Mouse (Mus musculus) midbrain, embryonic 15.5 days (tissue): ENCODE measurements around the gene Sh3rf3. TPM values are rescaled to one million over a fixed set of nuclear protein-coding genes. Genes with fewer than 3 reads are reported as not detected.

Experiments used
- ATAC-seq: fragments of 200-750 bp; cut with Nextera tagmentation; replicated peaks from 2 replicates; pipeline ENCODE4 v1.8.0; 2017; ENCODE audit warnings: moderate TSS enrichment
- H3K27ac ChIP-seq: fragments of 300-500 bp; sonication (generic); 2 replicates; pipeline ENCODE4 v1.5.1; 2015; ENCODE audit warnings: mild to moderate bottlenecking, inconsistent platforms
- H3K27me3 ChIP-seq: fragments of 300-500 bp; sonication (generic); replicated peaks from 2 replicates; pipeline ENCODE4 v1.6.1; 2015; ENCODE audit warnings: inconsistent platforms
- H3K36me3 ChIP-seq: fragments of 300-500 bp; sonication (generic); replicated peaks from 2 replicates; pipeline ENCODE4 v1.6.1; 2015; ENCODE audit warnings: inconsistent platforms
- H3K4me1 ChIP-seq: fragments of 300-500 bp; sonication (generic); 2 replicates; pipeline ENCODE4 v1.6.1; 2015; ENCODE audit warnings: inconsistent platforms
- H3K4me2 ChIP-seq: fragments of 300-500 bp; sonication (generic); 2 replicates; pipeline ENCODE4 v1.6.1; 2015; ENCODE audit warnings: inconsistent platforms, mild to moderate bottlenecking, moderate library complexity
- H3K4me3 ChIP-seq: fragments of 300-500 bp; sonication (generic); 2 replicates; pipeline ENCODE4 v1.5.1; 2015; ENCODE audit warnings: mild to moderate bottlenecking, inconsistent platforms
- H3K9ac ChIP-seq: fragments of 300-500 bp; sonication (generic); 2 replicates; pipeline ENCODE4 v1.6.1; 2015; ENCODE audit warnings: mild to moderate bottlenecking, inconsistent platforms
- H3K9me3 ChIP-seq: fragments of 300-500 bp; sonication (generic); 2 replicates; pipeline ENCODE4 v1.6.1; 2016; ENCODE audit warnings: inconsistent platforms
- WGBS: fragments of 180-500 bp; shearing (Covaris S2); methylation state at CpG from one replicate; pipeline ENCODE4 v1.1.7; 2015; ENCODE audit warnings: mixed read lengths; 5-methylcytosine and 5-hydroxymethylcytosine counted together
- polyA plus RNA-seq: library from polyadenylated mRNA; unstranded; fragments of >200 nt; fragmentation: Nextera tagmentation; extraction: Ambion mirVana; gene quantifications from 2 replicates; pipeline ENCODE4 v1.2.1, GENCODE M21; 2015

The Sh3rf3 gene
- polyA plus RNA-seq, 1 experiment from 2014 or later: 3.1 TPM

DNA sequence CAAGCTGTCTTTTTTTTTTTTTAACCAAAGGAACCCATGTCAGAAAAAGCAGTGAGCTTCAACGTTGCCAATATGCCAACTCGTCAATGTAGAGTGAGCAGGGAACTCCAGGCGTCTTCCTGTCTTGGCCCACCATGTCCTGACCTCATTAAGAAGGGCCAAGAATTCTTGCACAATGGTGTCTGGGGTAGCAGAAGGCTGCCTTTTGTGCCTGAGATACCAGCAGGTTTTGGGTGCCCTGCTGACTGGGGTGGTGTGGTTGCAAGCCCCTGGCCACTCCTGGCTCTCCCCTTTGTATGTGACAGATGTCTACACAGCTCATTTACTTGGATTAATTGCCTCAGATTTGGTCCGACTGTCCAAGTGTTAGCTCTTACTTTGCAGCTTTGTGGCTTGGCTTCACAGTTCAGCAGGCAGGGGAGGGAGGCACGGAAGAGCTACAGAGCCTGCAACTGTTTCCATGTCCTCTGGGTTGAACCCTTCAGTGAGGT lies 115.8 kb downstream of the Sh3rf3 start:
- no peaks in the 10 kb centered on the region for H3K27me3 ChIP-seq
- no peak overlapping the region for H3K4me2 ChIP-seq
- no peak overlapping the region for H3K9ac ChIP-seq
- no peak for ATAC-seq
- peaks cover 12% of the 10 kb centered on the region for H3K4me1 ChIP-seq
- WGBS: 46% methylated on average over 5 of the region's 5 CpGs
- no peak overlapping the region for H3K4me3 ChIP-seq
- H3K9me3 ChIP-seq: no peaks in the 10 kb centered on the region
- no peak overlapping the region for H3K27ac ChIP-seq
- H3K36me3 ChIP-seq: no peaks in the 10 kb centered on the region

DNA sequence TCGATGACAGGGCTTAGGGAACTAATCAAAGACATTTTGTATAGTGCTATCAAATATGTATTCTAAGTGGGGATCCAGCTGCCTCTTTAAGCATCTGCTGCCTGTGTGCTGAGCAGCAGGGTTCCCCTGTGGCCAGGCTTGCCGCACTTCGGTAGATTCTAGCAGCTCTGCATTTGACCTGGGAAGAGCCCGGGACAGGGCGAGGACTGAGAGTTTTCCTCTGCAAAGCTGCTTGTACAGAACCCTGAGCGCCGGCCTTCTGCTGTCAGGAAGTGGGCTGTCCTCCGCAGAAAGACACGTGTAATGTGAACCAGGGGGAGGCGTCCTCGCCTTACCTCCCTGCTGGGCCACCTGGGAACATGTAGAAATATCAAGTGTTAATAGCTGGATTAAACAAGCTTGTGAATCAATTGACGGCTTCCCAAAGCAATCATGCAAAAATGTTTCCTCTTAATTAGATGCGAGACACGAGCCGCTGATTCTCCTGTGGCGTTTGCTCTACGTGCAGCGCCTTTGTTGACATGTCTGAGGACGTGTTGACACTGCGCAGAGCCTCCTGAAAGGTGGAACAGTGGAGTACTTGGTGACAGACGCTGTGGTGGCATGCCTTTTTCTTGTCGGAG lies 119.1 kb downstream of the Sh3rf3 start:
- 17% methylated on average over 22 of the region's 22 CpGs for WGBS
- H3K9me3 ChIP-seq: no peaks in the 10 kb centered on the region
- peak overlapping the region; percentile 31; the same call in 1 of the 2 replicates for H3K27ac ChIP-seq
- no peaks in the 10 kb centered on the region for H3K36me3 ChIP-seq
- no peaks in the 10 kb centered on the region for H3K27me3 ChIP-seq
- H3K9ac ChIP-seq: 0 out of 2 replicates have a peak overlapping the region, but pooled peaks have one; percentile 4
- peak; percentile 79 for ATAC-seq
- peak overlapping the region; percentile 18 for H3K4me3 ChIP-seq
- peak overlapping the region; percentile 44 for H3K4me2 ChIP-seq
- peaks cover 12% of the 10 kb centered on the region for H3K4me1 ChIP-seq

DNA sequence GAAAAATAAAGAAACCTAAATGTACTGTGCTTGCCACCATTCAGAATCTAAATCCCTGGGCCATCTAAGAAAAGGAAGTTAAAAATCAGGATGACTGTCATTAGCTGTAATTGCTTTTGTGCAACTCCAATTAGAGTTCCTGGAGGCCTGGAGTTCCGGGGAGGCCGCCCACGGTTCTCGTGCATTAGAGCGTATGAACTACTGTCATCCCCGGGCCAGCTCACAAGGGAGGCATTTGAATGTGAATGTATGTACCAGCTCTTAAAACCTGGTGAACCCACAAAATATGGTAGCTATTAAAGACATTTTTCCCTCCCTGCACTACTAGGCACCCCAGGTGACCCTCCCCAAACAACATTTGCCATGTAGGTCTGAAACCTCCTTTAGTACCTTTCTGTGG lies 122.4 kb downstream of the Sh3rf3 start:
- Histone ChIP-seq H3K36me3 (no peaks in the 10 kb centered on the region), H3K27ac (no peak overlapping the region), H3K9me3 (no peaks in the 10 kb centered on the region), H3K9ac (no peak overlapping the region), H3K4me1 (peaks cover 12% of the 10 kb centered on the region), H3K4me2 (no peak overlapping the region), H3K4me3 (no peak overlapping the region), H3K27me3 (no peaks in the 10 kb centered on the region)
- 64% methylated on average over 6 of the region's 6 CpGs for WGBS
- no peak for ATAC-seq

DNA sequence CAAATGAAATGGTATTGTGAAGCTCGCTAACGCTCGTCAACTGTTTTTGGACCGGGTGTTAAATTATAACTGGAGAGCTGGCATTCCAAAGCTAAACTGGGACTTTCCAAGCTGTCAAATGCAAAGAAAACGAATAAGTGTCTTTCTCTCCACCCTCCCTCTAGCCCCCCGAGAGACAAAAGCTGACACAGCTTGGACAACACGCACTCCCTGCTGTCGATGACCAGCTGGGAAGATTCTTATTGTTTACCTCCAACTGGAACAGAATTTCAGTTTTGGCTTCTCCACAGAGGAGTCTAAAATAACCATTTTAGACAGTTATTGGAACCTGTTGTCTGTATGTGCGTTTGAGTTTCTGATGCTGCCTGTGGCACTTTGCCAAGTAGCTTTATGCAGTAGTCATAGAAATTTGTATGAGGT lies 123.3 kb downstream of the Sh3rf3 start:
- no peak for ATAC-seq
- WGBS: 60% methylated on average over 9 of the region's 9 CpGs
- Histone ChIP-seq H3K9ac (no peak overlapping the region), H3K4me2 (no peak overlapping the region), H3K36me3 (no peaks in the 10 kb centered on the region), H3K27ac (no peak overlapping the region), H3K4me3 (no peak overlapping the region), H3K4me1 (peaks cover 12% of the 10 kb centered on the region), H3K27me3 (no peaks in the 10 kb centered on the region), H3K9me3 (no peaks in the 10 kb centered on the region)

DNA sequence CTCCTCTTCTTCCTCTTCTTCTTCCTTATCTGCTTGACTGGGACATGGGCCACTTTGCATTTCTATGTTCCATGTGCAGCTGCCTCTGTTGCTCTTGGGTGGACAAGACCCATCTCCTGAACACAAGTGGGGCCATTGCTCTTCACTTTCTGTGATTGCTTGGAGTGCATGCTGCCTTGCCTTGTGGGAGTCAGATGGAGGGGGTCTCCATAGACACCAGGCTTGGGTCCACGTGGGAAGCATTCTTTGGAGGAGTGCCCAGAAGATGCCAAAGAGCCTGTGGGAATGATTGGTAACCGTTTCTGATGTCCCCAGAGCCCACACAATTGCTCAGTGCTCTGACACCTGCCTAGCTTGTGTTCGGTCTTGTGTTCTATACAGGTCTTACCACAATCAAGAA lies 124.4 kb downstream of the Sh3rf3 start:
- no peaks in the 10 kb centered on the region for H3K27me3 ChIP-seq
- 69% methylated on average over 3 of the region's 3 CpGs for WGBS
- H3K9me3 ChIP-seq: no peaks in the 10 kb centered on the region
- no peak overlapping the region for H3K4me3 ChIP-seq
- H3K36me3 ChIP-seq: no peaks in the 10 kb centered on the region
- H3K27ac ChIP-seq: no peak overlapping the region
- no peak overlapping the region for H3K4me2 ChIP-seq
- no peak for ATAC-seq
- H3K9ac ChIP-seq: no peak overlapping the region
- H3K4me1 ChIP-seq: peaks cover 3% of the 10 kb centered on the region

DNA sequence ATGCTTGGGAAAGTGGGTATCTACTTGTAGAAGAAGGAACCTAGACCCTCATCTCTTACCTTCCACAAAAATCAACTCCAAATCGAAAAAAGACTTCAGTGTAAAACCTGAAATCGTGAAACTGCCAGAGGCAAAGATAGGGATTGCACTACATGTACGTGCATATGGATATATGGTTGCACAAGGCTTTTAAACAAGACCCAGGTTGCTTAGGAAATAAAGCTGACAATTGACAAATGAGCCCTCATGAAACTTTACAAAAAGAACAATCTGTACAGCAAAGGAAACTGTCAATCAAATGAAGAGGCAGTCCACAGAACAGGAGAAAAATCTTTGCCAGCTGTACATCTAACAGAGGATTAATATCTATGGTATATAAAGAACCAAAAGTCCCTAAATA lies 129.7 kb downstream of the Sh3rf3 start:
- ATAC-seq: no peak
- WGBS: 84% methylated on average over 3 of the region's 3 CpGs
- H3K4me1 ChIP-seq: no peaks in the 10 kb centered on the region
- no peaks in the 10 kb centered on the region for H3K27me3 ChIP-seq
- no peaks in the 10 kb centered on the region for H3K9me3 ChIP-seq
- no peak overlapping the region for H3K4me3 ChIP-seq
- no peak overlapping the region for H3K4me2 ChIP-seq
- H3K36me3 ChIP-seq: no peaks in the 10 kb centered on the region
- H3K9ac ChIP-seq: no peak overlapping the region
- H3K27ac ChIP-seq: no peak overlapping the region

DNA sequence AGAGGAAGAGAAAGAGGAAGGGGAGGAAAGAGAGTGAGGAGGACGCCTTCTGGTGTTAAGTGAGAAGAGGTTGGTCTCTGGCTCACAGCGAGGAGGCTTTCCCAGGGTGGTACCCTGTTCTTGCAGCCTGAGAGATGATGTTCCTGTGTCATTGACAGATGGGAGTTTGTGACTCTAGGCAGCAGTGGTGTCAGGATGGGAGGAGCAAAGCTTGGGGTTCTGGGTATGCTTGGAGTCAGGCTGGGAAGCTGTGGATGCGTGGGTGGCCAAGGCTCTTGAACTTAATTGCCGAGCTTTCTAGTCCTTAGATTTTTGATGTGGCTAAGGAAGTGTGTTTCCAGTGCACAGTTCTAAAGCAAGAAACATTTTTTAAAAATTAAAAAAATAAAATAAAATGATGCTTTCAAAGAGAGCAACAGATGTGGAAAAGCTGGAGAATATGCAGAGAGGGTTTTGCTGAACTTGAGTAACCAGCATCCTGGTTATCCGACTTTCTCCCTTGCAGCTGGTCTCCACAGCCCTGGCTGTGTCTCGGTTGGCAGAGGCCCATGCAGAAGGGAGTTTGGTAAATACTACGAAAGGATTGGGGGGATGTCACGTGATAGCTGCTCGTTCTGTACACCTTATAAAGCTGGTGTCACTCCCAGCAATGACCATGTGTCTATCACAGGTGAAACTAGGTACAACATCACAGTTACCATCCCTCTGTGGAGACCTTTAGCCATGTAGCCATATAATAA lies 130.7 kb downstream of the Sh3rf3 start:
- Histone ChIP-seq H3K4me3 (no peak overlapping the region), H3K27ac (no peak overlapping the region), H3K9ac (no peak overlapping the region), H3K27me3 (no peaks in the 10 kb centered on the region), H3K4me2 (no peak overlapping the region), H3K9me3 (no peaks in the 10 kb centered on the region), H3K4me1 (no peaks in the 10 kb centered on the region; the same call in 1 of the 2 replicates), H3K36me3 (no peaks in the 10 kb centered on the region)
- no peak for ATAC-seq
- 88% methylated on average over 9 of the region's 9 CpGs for WGBS

DNA sequence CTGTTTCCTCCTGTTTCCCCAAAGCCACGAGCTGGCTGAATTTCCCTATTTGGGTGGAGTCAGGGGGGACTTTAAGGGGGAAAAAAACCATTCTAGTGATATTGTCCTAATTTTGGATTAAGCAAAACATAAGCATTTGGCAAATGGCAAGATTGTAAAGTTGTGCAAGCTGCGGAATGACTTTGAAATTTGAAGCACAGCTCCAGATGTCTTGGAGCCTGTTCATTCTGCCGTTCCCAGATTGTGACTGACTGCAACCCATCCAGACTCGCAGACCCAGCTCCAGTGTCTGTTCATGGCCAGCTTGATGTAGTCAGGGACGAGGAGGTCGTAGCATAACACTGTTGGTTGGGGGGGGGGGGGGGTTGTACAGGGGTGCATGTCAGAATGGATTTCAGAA lies 131.8 kb downstream of the Sh3rf3 start:
- no peaks in the 10 kb centered on the region for H3K27me3 ChIP-seq
- no peak for ATAC-seq
- H3K9me3 ChIP-seq: no peaks in the 10 kb centered on the region
- no peak overlapping the region for H3K27ac ChIP-seq
- H3K9ac ChIP-seq: no peak overlapping the region
- H3K4me2 ChIP-seq: no peak overlapping the region
- no peaks in the 10 kb centered on the region for H3K36me3 ChIP-seq
- H3K4me1 ChIP-seq: peaks cover 10% of the 10 kb centered on the region
- WGBS: 83% methylated on average over 6 of the region's 6 CpGs
- no peak overlapping the region for H3K4me3 ChIP-seq

DNA sequence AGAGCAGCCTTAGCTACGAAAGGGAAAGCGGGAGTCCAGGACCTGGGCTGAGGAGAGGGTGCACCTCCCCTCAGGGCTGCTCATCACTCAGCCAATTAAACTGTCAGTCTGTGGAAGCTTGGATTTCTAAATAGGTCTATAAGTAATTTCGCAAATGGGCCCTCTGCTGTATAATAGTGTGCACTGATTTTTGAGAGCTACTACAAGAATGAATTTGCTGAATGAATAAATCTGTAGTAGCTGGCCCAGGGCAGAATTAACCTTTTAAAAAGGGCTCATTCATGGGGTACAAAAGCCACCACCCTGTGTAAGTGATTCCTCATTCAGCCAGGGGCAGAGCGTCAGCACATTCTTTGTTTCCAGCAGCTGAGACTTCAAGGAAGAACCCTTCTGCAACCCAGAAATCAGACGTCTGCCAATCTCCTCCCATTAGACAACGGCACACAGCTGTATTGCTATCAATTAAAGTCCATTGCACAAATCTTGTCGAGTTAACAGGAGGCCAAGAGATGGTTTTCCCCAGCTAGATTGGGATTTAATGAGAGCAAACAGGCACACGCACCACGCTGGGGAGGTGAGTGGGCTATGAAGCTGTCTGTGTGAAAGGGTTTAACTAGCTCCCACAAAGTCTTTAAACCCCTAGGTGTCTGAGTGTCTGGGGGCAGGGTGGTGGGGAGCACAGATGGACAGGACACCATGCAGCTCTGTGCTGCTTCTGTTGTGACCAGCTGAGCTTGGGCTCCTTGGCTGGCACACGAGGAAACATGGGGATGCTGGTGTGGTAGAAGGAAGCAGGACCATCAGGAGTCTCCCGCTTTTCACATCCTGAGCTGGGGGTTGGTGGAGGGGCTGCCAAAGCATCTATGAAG lies 136.8 kb downstream of the Sh3rf3 start:
- Histone ChIP-seq H3K4me2 (no peak overlapping the region), H3K4me3 (no peak overlapping the region), H3K9ac (no peak overlapping the region), H3K9me3 (no peaks in the 10 kb centered on the region), H3K27me3 (no peaks in the 10 kb centered on the region), H3K4me1 (peaks cover 19% of the 10 kb centered on the region), H3K36me3 (no peaks in the 10 kb centered on the region), H3K27ac (peak overlapping the region; percentile 59)
- WGBS: 17% methylated on average over 11 of the region's 11 CpGs
- ATAC-seq: peak; percentile 87

DNA sequence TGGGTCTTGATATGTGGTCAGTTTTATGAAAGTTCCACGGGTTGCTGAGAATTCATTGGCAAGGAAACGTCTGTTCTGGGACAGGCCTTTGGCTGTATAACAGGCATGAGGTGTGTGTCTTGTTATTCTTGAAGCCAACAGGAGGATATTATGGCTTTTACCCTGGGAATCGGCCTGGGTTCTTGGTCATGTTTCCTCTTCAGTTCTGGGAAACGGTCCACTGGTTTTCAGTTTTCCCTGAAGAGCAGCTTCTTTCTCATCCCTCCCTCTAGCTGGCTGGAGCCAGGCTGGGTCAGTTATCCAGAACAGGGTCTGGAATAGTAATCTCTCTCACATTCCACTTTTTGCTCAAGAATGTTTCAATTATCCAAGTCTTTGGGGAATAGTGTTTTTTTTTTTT lies 147.0 kb downstream of the Sh3rf3 start:
- Histone ChIP-seq H3K9me3 (no peaks in the 10 kb centered on the region), H3K9ac (no peak overlapping the region), H3K36me3 (no peaks in the 10 kb centered on the region), H3K27me3 (no peaks in the 10 kb centered on the region), H3K4me3 (no peak overlapping the region), H3K4me2 (no peak overlapping the region), H3K27ac (no peak overlapping the region), H3K4me1 (no peaks in the 10 kb centered on the region)
- WGBS: 86% methylated on average over 4 of the region's 4 CpGs
- no peak for ATAC-seq

DNA sequence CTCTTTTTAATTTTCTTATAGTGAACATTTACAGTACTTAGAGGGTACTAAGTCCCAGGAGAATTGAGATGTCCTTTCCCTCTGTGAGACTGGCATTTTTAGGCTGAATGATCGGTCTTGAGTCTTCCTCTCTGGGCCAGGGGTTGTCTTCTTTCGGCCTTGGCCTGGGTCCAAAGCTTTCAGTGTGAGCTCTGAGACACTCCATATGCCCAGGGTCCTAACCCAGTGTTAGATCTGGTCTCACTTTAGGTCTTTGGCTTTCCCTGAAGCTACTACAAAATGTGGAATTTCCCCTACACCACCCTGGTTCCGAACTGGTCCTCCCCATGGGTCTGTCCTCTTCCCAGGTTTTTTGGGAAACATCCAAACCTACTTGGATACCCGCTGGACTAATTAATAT lies 155.1 kb downstream of the Sh3rf3 start:
- 75% methylated on average over 4 of the region's 4 CpGs for WGBS
- Histone ChIP-seq H3K36me3 (no peaks in the 10 kb centered on the region), H3K27me3 (no peaks in the 10 kb centered on the region), H3K4me1 (no peaks in the 10 kb centered on the region), H3K9ac (no peak overlapping the region), H3K4me2 (no peak overlapping the region), H3K9me3 (no peaks in the 10 kb centered on the region), H3K27ac (no peak overlapping the region), H3K4me3 (no peak overlapping the region)
- no peak for ATAC-seq

DNA sequence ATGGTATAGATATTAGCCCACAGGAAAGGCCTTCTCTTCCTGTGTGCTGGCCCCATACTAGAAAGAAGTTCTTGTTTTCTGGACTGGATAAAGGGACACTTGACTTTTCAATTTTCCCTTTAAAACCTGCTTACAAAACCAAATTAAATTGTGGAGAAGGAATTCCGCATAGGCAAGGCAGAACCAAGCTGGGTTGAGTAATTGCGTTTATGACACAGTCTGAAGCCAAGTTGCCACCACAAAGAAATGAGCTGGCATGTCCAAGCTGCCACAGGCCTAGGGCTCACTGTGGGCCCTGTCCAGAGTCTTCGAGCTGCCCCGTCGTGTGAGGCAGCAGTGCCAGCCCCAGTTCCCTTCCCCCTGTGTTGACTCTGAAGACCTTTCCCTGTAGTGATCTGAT lies 156.2 kb downstream of the Sh3rf3 start:
- no peaks in the 10 kb centered on the region for H3K4me1 ChIP-seq
- ATAC-seq: no peak
- no peak overlapping the region for H3K4me2 ChIP-seq
- H3K36me3 ChIP-seq: no peaks in the 10 kb centered on the region
- no peaks in the 10 kb centered on the region for H3K27me3 ChIP-seq
- H3K4me3 ChIP-seq: no peak overlapping the region
- H3K9ac ChIP-seq: no peak overlapping the region
- H3K27ac ChIP-seq: no peak overlapping the region
- 92% methylated on average over 5 of the region's 5 CpGs for WGBS
- no peaks in the 10 kb centered on the region for H3K9me3 ChIP-seq
